Mouse (Mus musculus): ENCODE data around the gene Sftpa1. TPM values are rescaled to one million over a fixed set of nuclear protein-coding genes. Genes with fewer than 3 reads are reported as not detected.
A peak's percentile ranks its signal among the peaks of the same experiment; 100 is the strongest.

Gene Sftpa1
- total RNA-seq, 2 experiments from 2014 or later = not detected

GRCm38 (mm10) chr14:41160743-41161142 lies 29.2 kb downstream of the Sftpa1 start:
- no peak for DNase-seq

GRCm38 (mm10) chr14:41162663-41163062 lies 31.1 kb downstream of the Sftpa1 start:
- peak; percentile 4 to 6 for DNase-seq

GRCm38 (mm10) chr14:41167278-41167677 lies 35.7 kb downstream of the Sftpa1 start:
- no peak for DNase-seq

- no peak for DNase-seq
Measured at GRCm38 (mm10) chr14:41168567-41168966, 37.0 kb downstream of the Sftpa1 start.

- no peak for DNase-seq
Measured at GRCm38 (mm10) chr14:41170514-41170913, 38.9 kb downstream of the Sftpa1 start.

- DNase-seq = no peak
Measured at GRCm38 (mm10) chr14:41174802-41175201, 43.2 kb downstream of the Sftpa1 start.

- DNase-seq = no peak
Measured at GRCm38 (mm10) chr14:41185059-41185821, 53.7 kb downstream of the Sftpa1 start, which contains the start of gene Sftpd. Sftpd (minus strand) TSS chr14:41185149.

Other genes starting within 250 kb of the Sftpa1 start
- 1 to 10 TPM; 2.1 TPM for gene Sh2d4b, start 238.5 kb upstream of the Sftpa1 start, total RNA-seq (2021)
- 10 to 100 TPM; 31.4 to 32.6 TPM for gene Tspan14, start 165.0 kb upstream of the Sftpa1 start, total RNA-seq (2021)
- 100 to 1,000 TPM; 150 to 165 TPM for gene Fam213a, start 118.0 kb upstream of the Sftpa1 start, total RNA-seq (2021)
- 1 to 10 TPM in 1 of 2 experiments, under 1 TPM in 1; 0.81 to 1.5 TPM for gene Dydc2, start 62.6 kb upstream of the Sftpa1 start, total RNA-seq (2021)
- gene Dydc1, start 58.9 kb upstream of the Sftpa1 start, total RNA-seq (2021) = not detected
- not detected for gene Mat1a, start 26.7 kb upstream of the Sftpa1 start, total RNA-seq (2021)
- gene Mbl1, start 19.7 kb downstream of the Sftpa1 start, total RNA-seq (2021) = not detected
- gene Sftpd, start 53.4 kb downstream of the Sftpa1 start, total RNA-seq (2021) = not detected
- not detected for gene Gm2832, start 147.0 kb downstream of the Sftpa1 start, total RNA-seq (2021)
- gene Gm5798, start 216.8 kb downstream of the Sftpa1 start, total RNA-seq (2021) = not detected

Measured in layer of hippocampus, postnatal 36 days (tissue).